ENCODE assay signal across 12 mouse cellular contexts in the genomic region with DNA sequence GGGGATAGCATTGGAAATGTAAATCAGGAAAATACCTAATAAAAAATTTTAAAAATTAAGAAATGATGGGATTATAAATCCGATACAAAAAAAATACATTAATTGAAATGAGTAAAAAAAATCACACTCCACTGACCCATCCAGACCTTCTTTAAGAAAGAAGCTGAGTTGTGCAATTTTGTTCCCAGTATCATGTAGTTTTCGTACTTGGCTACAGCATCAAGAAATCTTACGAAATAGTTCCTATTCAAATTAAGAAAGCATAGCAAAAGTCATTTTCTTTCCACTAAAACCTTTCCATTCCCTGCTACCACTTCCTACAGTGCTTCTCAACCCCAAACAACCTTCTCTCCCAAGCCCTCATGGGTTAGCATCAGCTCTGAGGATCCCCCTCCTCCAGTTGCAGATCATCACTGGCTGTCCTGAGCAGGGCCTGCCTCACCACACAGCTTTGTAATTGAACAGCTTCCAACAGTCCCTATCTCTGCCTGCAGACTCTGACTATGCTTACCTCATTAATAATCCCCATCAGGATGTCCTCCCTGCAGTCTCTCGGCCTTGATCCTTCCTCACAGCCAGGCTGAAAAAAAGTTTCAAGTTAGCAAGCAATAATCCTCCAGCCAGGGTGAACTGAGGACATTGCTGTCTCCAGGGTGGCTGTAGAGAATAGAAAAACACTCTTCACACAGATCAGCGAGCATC.
A peak's percentile ranks its signal among the peaks of the same experiment; 100 is the strongest.
DNase-seq lines count a peak whose midpoint lies in the region; ATAC-seq and TF ChIP-seq lines count a peak whose summit lies in the region.
"Had no signal": no experiment of that assay in that cellular context is flagged by ENCODE, and none has a peak within 500 bp of the region (broad histone marks: within the 10 kb centered on the region; RNA-seq: fewer than 3 reads in every experiment).

No protein-coding gene starts in this region.

- peak; percentile 8 to 32 for DNase-seq in cerebellum, adult 2 months
- no peak for DNase-seq in cerebellum, adult 8-10 months
- DNase-seq in midbrain, embryonic 11.5 days (ENCODE audit: low spot score, missing footprints) = no peak
- DNase-seq in midbrain, embryonic 10.5 days (ENCODE audit: low spot score) = no peak
- peak; percentile 3 for DNase-seq in heart, postnatal 4 days
- peak; percentile 6 for DNase-seq in telencephalon, adult 2 months (ENCODE audit: low read depth, low spot score)
- DNase-seq in kidney, adult 11 months = no peak
- DNase-seq: kidney, postnatal 14 days had no signal

- peak; percentile 75 for ATAC-seq in midbrain, embryonic 11.5 days (ENCODE audit: low FRiP score)
- ATAC-seq in frontal cortex, adult (ENCODE audit: low TSS enrichment) = no peak
- ATAC-seq: Patski had no signal

- no peaks in the 10 kb centered on the region for H3K27me3 ChIP-seq in cerebellum, adult 2 months (ENCODE audit: control insufficient read depth, insufficient read depth, low read length)
- no peaks in the 10 kb centered on the region for H3K27me3 ChIP-seq in midbrain, embryonic 11.5 days (ENCODE audit: control insufficient read depth, insufficient read depth, low read length)
- no peaks in the 10 kb centered on the region for H3K27me3 ChIP-seq in midbrain, embryonic 10.5 days (ENCODE audit: low read depth, poor library complexity, severe bottlenecking)
- H3K27me3 ChIP-seq: heart, embryonic 13.5 days; Patski had no signal

- H3K36me3 ChIP-seq in midbrain, embryonic 11.5 days (ENCODE audit: control insufficient read depth, insufficient read depth, low read length) = no peaks in the 10 kb centered on the region
- H3K36me3 ChIP-seq in midbrain, embryonic 10.5 days = no peaks in the 10 kb centered on the region
- H3K36me3 ChIP-seq: heart, embryonic 13.5 days had no signal

- WGBS in cerebellum, adult 2 months = 66% methylated on average over 5 of the region's 5 CpGs
- WGBS in midbrain, embryonic 11.5 days = 74% methylated on average over 5 of the region's 5 CpGs
- 78% methylated on average over 5 of the region's 5 CpGs for WGBS in midbrain, embryonic 10.5 days

- no peak for TF ChIP-seq POLR2A in cerebellum, adult 2 months (IDR thresholded peaks at IDR 0.05; ENCODE audit: borderline replicate concordance, insufficient read depth, low read length)

- no peaks in the 10 kb centered on the region for H3K4me1 ChIP-seq in cerebellum, adult 2 months (ENCODE audit: control insufficient read depth, insufficient read depth, low read length)
- no peaks in the 10 kb centered on the region; the same call in 1 of the 2 replicates for H3K4me1 ChIP-seq in midbrain, embryonic 11.5 days (ENCODE audit: control insufficient read depth, insufficient read depth, low read length)
- 0 out of 2 replicates have a peak, but pooled peaks cover 3% of the 10 kb centered on the region for H3K4me1 ChIP-seq in midbrain, embryonic 10.5 days
- H3K4me1 ChIP-seq: heart, embryonic 13.5 days had no signal

- no peaks in the 10 kb centered on the region for H3K9me3 ChIP-seq in midbrain, embryonic 11.5 days (ENCODE audit: control insufficient read depth, low read length)
- no peaks in the 10 kb centered on the region for H3K9me3 ChIP-seq in midbrain, embryonic 10.5 days (replicated peaks)
- H3K9me3 ChIP-seq: heart, embryonic 13.5 days had no signal

- H3K4me3 ChIP-seq in cerebellum, adult 2 months (replicated peaks; ENCODE audit: insufficient read depth, low read depth, low read length) = no peak overlapping the region
- no peak overlapping the region for H3K4me3 ChIP-seq in midbrain, embryonic 11.5 days (ENCODE audit: low read depth, low read length)
- H3K4me3 ChIP-seq in midbrain, embryonic 10.5 days = no peak overlapping the region
- H3K4me3 ChIP-seq: erythroblast, embryonic 14.5 days; heart, embryonic 13.5 days had no signal

- no peak overlapping the region for H3K27ac ChIP-seq in cerebellum, adult 2 months (ENCODE audit: insufficient read depth, low read length)
- H3K27ac ChIP-seq in midbrain, embryonic 11.5 days (ENCODE audit: low read depth, low read length) = no peak overlapping the region
- H3K27ac ChIP-seq in midbrain, embryonic 10.5 days (replicated peaks) = no peak overlapping the region
- H3K27ac ChIP-seq: heart, embryonic 13.5 days had no signal

- no peak overlapping the region for H3K9ac ChIP-seq in midbrain, embryonic 11.5 days (ENCODE audit: low read length)
- H3K9ac ChIP-seq: heart, embryonic 13.5 days had no signal

- TF ChIP-seq CTCF in cerebellum, adult 2 months (IDR thresholded peaks at IDR 0.05; ENCODE audit: borderline replicate concordance, insufficient read depth, low read depth, low read length) = no peak

- no peak overlapping the region for H3K4me2 ChIP-seq in midbrain, embryonic 11.5 days
- H3K4me2 ChIP-seq: heart, embryonic 13.5 days had no signal

Comparison
In these comparisons a context has a peak if more than half of its experiments do, and no peak if none do; other contexts are left out.
1. DNase-seq: peak in cerebellum, adult 2 months (2 of 2), heart, postnatal 4 days (single experiment) and telencephalon, adult 2 months (single experiment); none in cerebellum, adult 8-10 months (single experiment), midbrain, embryonic 11.5 days (single experiment), midbrain, embryonic 10.5 days (single experiment) and kidney, adult 11 months (single experiment).